Mouse (Mus musculus) thymus, adult 2 months (tissue): ENCODE results near the gene Tmem217. TPM values are rescaled to one million over a fixed set of nuclear protein-coding genes. Genes with fewer than 3 reads are reported as not detected.

ENCODE experiments used
- DNase-seq: peaks from one replicate; pipeline ENCODE4 v3.0.0; 2021
- H3K27ac ChIP-seq: fragments of 200-500 bp; 2 replicates; pipeline ENCODE4 v1.5.1; 2012; ENCODE audit warnings: low read length, control low read depth; ENCODE audit not compliant: control insufficient read depth, insufficient read depth
- H3K27me3 ChIP-seq: fragments of 200-500 bp; 2 replicates; pipeline ENCODE4 v1.6.1; 2012; ENCODE audit warnings: mild to moderate bottlenecking, low read length, moderate library complexity, mixed read lengths; ENCODE audit not compliant: control insufficient read depth, insufficient read depth
- H3K36me3 ChIP-seq: fragments of 200-500 bp; 2 replicates; pipeline ENCODE4 v1.6.1; 2012; ENCODE audit warnings: mild to moderate bottlenecking, low read length, moderate library complexity; ENCODE audit not compliant: control insufficient read depth, insufficient read depth
- H3K4me1 ChIP-seq: fragments of 200-500 bp; replicated peaks from 2 replicates; pipeline ENCODE4 v1.6.1; 2012; ENCODE audit warnings: low read length; ENCODE audit not compliant: control insufficient read depth, insufficient read depth
- H3K4me3 ChIP-seq: fragments of 200-500 bp; 2 replicates; pipeline ENCODE4 v1.5.1; 2012; ENCODE audit warnings: mild to moderate bottlenecking, low read length, control low read depth, moderate library complexity; ENCODE audit not compliant: control insufficient read depth, insufficient read depth
- CTCF ChIP-seq: fragments of 200-500 bp; IDR thresholded peaks from 2 replicates; pipeline ENCODE4 v1.5.1; 2012; ENCODE audit warnings: mild to moderate bottlenecking, control low read depth, low read length, moderate library complexity, borderline replicate concordance; ENCODE audit not compliant: control insufficient read depth, poor library complexity, insufficient read depth; ENCODE audit errors: extremely low read depth
- POLR2A ChIP-seq: fragments of 200-500 bp; IDR thresholded peaks from 2 replicates; pipeline ENCODE4 v1.6.1; 2012; ENCODE audit warnings: mild to moderate bottlenecking, low read length, control low read depth, moderate library complexity; ENCODE audit not compliant: control insufficient read depth, poor library complexity, insufficient read depth; ENCODE audit errors: extremely low read depth
- WGBS: fragments of 180-500 bp; shearing (Covaris S2); methylation state at CpG from one replicate; pipeline ENCODE4 v1.1.7; 2018; 5-methylcytosine and 5-hydroxymethylcytosine counted together
- polyA plus RNA-seq: library from polyadenylated mRNA; depleted of rRNA; stranded (reverse); fragments of >200 nt; gene quantifications from 2 replicates; pipeline ENCODE4 v1.2.3, GENCODE M21; 2012

The Tmem217 gene
- polyA plus RNA-seq, 1 experiment, result 0.49 TPM

GRCm38 (mm10) chr17:29589221-29589898 lies 37.2 kb upstream of the Tmem217 start:
- no peak for TF ChIP-seq POLR2A
- no peak for TF ChIP-seq CTCF
- peaks cover 10% of the 10 kb centered on the region; the same call in 1 of the 2 replicates for H3K36me3 ChIP-seq
- WGBS, result 91% methylated on average over 11 of the region's 11 CpGs
- no peak overlapping the region for H3K27ac ChIP-seq
- H3K4me1 ChIP-seq, result peaks cover 25% of the 10 kb centered on the region
- no peak for DNase-seq
- no peaks in the 10 kb centered on the region for H3K27me3 ChIP-seq
- H3K4me3 ChIP-seq, result no peak overlapping the region

- H3K27ac ChIP-seq, result no peak overlapping the region
- WGBS, result 92% methylated on average over 9 of the region's 9 CpGs
- H3K4me1 ChIP-seq, result peaks cover 33% of the 10 kb centered on the region
- TF ChIP-seq CTCF (no peak), POLR2A (no peak)
- no peaks in the 10 kb centered on the region for H3K27me3 ChIP-seq
- no peak overlapping the region for H3K4me3 ChIP-seq
- H3K36me3 ChIP-seq, result no peaks in the 10 kb centered on the region
- DNase-seq, result no peak
Measured at GRCm38 (mm10) chr17:29586921-29587320, 34.7 kb upstream of the Tmem217 start.

DNA sequence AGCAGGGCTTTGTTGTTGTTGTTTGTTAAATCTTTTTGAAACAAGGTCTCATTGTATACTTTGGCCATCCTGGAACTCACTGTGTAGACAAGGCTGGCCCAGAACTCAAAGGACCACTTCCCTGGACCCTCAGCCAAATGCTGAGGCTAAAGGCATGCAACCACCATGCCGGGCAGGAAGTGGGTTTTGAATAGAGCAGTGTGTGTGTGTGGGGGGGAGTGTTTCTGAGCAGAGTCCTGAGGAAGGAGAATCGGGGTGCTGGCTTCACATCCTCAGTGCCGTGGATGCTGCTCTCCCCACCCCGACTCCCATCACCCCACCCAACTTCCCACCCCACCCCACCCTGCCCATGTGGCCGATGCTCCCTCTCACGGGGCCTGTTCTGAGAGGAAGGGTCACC lies 33.3 kb upstream of the Tmem217 start:
- Histone ChIP-seq H3K4me3 (no peak overlapping the region), H3K27ac (no peak overlapping the region), H3K4me1 (peaks cover 33% of the 10 kb centered on the region), H3K36me3 (no peaks in the 10 kb centered on the region), H3K27me3 (no peaks in the 10 kb centered on the region)
- WGBS, result 10% methylated on average over 6 of the region's 6 CpGs
- DNase-seq, result peak; percentile 58
- TF ChIP-seq CTCF (no peak), POLR2A (no peak)

GRCm38 (mm10) chr17:29584737-29585136 lies 32.6 kb upstream of the Tmem217 start:
- WGBS, result 57% methylated on average over 3 of the region's 3 CpGs
- Histone ChIP-seq H3K4me3 (no peak overlapping the region), H3K36me3 (peaks cover 4% of the 10 kb centered on the region; the same call in 1 of the 2 replicates), H3K27me3 (no peaks in the 10 kb centered on the region), H3K27ac (no peak overlapping the region; the same call in 1 of the 2 replicates), H3K4me1 (peaks cover 33% of the 10 kb centered on the region)
- TF ChIP-seq CTCF, result no peak
- DNase-seq, result no peak

GRCm38 (mm10) chr17:29584306-29584705 lies 32.1 kb upstream of the Tmem217 start:
- Histone ChIP-seq H3K4me3 (no peak overlapping the region), H3K36me3 (peaks cover 8% of the 10 kb centered on the region; the same call in 1 of the 2 replicates), H3K27me3 (no peaks in the 10 kb centered on the region), H3K4me1 (peaks cover 33% of the 10 kb centered on the region), H3K27ac (peak overlapping the region; percentile 25; the same call in 1 of the 2 replicates)
- 3% methylated on average over 5 of the region's 5 CpGs for WGBS
- TF ChIP-seq CTCF, result no peak
- TF ChIP-seq POLR2A, result no peak
- peak; percentile 67 for DNase-seq

GRCm38 (mm10) chr17:29583569-29583968 lies 31.4 kb upstream of the Tmem217 start:
- peaks cover 33% of the 10 kb centered on the region for H3K4me1 ChIP-seq
- H3K27me3 ChIP-seq, result no peaks in the 10 kb centered on the region
- no peak for TF ChIP-seq CTCF
- H3K36me3 ChIP-seq, result peaks cover 16% of the 10 kb centered on the region
- DNase-seq, result no peak
- H3K27ac ChIP-seq, result no peak overlapping the region; the same call in 1 of the 2 replicates
- H3K4me3 ChIP-seq, result no peak overlapping the region
- 85% methylated on average over 5 of the region's 5 CpGs for WGBS

- H3K4me3 ChIP-seq, result no peak overlapping the region
- no peak for DNase-seq
- no peak overlapping the region for H3K27ac ChIP-seq
- H3K4me1 ChIP-seq, result peaks cover 11% of the 10 kb centered on the region
- H3K36me3 ChIP-seq, result peaks cover 37% of the 10 kb centered on the region
- 93% methylated on average over 4 of the region's 4 CpGs for WGBS
- no peaks in the 10 kb centered on the region for H3K27me3 ChIP-seq
- TF ChIP-seq CTCF (no peak), POLR2A (no peak)
Measured at GRCm38 (mm10) chr17:29579579-29580126, 27.5 kb upstream of the Tmem217 start.

DNA sequence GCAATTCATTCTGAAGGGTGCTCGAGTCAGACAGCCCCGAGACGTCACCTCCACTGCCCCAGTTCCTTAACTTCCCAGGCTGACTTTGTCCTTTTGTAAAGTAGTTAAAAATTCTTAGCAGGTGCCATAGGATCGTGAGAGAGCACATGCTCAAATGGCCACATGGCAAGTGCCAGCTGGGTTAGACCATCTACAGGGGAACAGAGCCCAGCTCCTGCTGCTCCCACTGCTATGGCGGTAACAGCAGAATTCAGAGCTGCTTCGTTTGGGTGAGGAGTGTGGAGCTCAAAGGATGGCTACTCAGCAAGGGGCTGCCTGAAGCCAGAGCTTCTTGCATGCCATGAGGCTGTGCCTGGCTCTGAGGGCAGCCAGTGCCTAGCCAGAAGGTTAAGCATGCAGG lies 17.6 kb upstream of the Tmem217 start:
- Histone ChIP-seq H3K4me3 (no peak overlapping the region), H3K27ac (no peak overlapping the region), H3K4me1 (no peaks in the 10 kb centered on the region), H3K36me3 (peaks cover 53% of the 10 kb centered on the region), H3K27me3 (no peaks in the 10 kb centered on the region)
- whole genome bisulfite sequencing, result 95% methylated on average over 6 of the region's 6 CpGs
- no peak for DNase-seq
- TF ChIP-seq CTCF (no peak), POLR2A (no peak)
